Mouse (Mus musculus) urinary bladder, adult 18-20 months (tissue): ENCODE data around the gene Bysl.

Experiments
- DNase-seq, 2 experiments: peaks; one replicate each; pipeline ENCODE4 v3.0.0; 2022; ENCODE audit warnings: low spot score in 2 of 2, mixed read lengths in 2 of 2

Gene Bysl

DNA sequence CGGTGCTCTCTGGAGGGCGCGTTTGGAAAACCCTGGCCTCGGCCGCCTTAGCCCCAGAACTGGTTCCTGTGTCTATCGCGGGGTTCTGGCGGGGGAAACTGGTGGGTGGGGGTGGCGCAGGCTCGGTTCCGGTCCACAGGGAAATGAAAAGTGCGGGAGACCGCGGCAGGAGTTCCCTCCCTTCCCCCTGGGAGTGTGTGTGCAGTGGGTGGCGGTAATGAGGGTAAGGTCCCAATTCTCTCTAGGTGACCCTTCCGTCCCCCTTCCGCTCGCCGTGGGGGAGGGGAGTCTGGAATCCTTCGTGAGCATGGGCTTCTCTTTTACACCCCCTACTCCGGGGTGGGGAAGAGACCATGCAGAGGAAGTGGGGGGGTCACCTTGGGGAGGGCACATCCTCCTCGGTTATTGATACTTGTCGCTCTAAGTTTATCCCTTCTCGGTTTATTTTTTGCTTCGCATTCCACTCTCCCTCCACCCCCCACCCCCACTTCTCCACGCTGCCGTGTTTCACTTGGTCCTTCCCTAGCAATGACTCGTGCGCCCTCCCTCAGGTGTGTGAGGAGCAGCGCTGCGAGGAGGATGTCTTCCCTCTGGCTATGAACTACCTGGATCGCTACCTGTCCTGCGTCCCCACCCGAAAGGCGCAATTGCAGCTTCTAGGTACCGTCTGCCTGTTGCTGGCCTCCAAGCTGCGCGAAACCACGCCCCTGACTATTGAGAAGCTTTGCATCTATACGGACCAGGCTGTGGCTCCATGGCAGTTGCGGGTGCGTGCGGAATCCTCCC lies 16.9 kb downstream of the Bysl start:
- DNase-seq: peak in 1 of 2 experiments; percentile 53

- no peak for DNase-seq
Observed at GRCm38 (mm10) chr17:47593854-47594182, 17.5 kb downstream of the Bysl start.

DNA sequence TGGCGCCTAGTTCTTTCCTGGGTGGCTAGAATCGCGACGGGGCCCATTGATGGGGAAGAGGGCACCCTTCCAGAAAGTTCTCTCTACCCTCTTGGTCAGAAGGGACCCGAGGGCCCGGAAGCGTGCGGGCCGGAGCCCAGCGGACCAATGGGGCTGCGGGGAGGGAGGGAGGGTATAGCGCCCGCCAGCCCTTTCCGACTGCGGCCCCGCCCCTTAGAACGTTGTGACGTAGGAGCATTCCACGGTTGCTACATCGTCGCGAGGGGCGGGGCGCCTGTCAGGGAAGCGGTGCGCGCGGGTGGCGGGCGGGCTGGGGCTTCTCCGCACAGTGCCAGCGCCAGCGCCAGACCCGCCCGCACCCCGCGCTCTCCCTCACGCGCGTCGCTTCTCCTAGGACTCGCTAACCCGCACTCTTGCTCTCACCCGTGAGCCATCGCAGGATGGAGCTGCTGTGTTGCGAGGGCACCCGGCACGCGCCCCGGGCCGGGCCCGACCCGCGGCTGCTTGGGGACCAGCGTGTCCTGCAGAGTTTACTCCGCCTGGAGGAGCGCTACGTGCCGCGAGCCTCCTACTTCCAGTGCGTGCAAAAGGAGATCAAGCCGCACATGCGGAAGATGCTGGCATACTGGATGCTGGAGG lies 18.0 kb downstream of the Bysl start:
- DNase-seq: peak; percentile 84 to 89

DNA sequence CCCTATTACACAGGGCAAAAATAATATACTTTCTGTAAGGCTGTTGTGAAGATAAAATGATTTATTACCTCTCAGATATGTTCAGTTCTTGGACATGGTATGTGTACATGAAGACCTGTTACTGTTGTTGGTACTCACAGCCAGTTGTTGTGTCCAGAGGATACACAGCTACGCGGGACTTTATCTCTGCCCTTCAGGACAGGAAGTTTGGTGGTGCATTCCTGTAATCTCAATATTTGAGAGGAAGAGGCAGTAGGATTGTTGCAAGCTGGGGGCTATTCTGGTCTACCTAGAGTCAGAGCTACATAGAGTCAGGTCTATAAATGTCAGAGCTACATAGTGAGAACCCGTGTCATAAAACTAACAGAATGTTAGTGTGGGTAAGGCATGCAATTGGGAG lies 20.2 kb downstream of the Bysl start:
- no peak for DNase-seq

DNA sequence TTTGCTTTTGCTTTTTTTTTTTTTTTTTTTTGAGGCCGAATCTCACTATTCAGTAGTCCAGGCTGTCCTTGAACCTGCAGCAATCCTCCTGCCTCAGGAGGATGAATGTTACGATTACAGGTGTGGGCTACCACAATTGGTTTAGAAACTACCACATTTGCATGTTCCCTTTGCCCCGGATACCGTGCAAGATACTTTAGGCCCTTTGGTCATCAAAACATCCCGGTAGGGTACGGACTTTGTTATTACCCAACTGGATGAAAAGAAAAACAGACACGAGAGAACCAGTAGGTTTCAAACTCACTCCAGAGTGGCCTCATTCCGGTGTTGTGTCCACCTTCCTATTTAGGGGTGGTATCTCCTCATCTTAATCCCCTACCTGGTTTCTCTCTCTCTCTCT lies 22.8 kb downstream of the Bysl start:
- no peak for DNase-seq

- DNase-seq: no peak
Observed at GRCm38 (mm10) chr17:47580962-47581361, 30.3 kb downstream of the Bysl start.

- no peak for DNase-seq
Observed at GRCm38 (mm10) chr17:47578655-47579054, 32.6 kb downstream of the Bysl start.

GRCm38 (mm10) chr17:47574830-47575229 lies 36.5 kb downstream of the Bysl start:
- DNase-seq: no peak

DNA sequence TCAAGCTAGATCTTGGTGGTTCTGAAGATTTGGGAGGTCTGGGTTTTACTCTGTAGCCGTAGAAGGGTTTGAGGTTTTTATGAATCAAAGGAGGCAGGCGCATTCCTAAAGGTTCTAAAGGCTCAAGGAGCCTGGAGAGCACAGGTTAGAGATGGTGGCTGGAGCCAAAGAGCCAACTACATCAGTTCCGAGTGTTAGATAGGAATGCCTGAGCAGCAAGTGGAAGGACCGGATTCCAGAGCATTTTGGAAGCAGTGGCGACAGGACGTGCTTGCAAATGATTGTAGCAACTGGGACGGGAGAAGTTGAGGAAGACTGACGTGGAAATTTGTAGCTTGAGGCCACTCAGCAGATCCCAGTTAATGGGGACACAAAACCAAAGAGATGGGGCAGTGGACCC lies 37.3 kb downstream of the Bysl start:
- DNase-seq: no peak

DNA sequence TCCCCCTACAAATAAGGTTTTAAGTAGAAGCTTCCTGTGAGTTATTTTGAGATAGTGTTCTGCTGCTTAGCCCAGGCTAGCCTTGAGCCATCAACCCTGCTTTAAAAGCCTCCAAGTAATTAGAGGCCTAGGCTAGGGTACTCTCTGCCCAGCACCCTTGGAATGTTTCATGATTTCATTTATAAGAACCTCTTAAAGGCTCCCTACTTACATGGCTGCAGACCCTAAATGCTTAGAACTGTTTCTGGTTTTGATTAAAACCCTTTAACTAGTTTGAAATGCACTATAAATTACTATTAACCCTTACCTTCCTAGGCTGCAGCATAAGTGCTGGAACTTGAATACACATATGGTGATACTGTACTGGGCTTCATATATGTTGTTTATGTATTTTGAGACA lies 38.9 kb downstream of the Bysl start:
- no peak for DNase-seq

DNA sequence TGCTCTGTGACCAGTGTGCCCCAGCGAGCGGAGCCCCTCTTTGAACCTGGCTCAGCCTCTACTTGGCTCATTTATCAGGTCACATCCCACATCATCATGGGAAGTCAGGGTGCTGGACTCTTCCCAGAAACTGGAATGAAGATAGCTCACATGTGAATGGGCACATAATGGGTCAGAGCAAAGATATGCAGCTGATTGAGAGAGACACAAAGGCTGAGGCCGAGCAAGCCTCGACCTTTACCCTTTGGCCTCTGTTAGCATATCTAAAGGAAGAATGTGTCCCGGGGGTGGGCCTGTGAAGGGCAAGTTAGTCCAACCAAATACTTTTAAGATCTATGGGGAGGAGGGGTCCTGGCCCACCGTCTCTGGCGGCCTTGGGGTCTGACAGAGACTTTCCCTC lies 39.7 kb downstream of the Bysl start:
- no peak for DNase-seq

GRCm38 (mm10) chr17:47568951-47569527 lies 42.3 kb downstream of the Bysl start:
- no peak for DNase-seq

DNA sequence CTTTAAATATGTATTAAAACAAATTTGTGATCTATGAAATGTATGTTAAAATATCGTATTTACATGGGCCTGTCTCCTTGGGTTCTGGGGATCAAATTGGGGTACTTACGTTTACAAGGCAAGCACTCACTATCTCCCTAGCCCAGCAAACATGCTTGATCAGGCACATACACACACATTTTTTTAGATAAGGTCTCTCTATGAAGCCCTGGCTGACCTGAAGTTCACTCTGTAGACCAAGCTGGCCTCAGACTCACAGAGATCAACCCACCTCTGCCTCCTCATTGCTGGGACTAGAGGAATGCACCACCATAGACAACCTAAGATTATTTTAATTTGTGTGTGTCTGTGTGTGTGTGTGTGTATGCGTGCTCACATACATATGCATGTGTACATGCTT lies 42.9 kb downstream of the Bysl start:
- no peak for DNase-seq

DNA sequence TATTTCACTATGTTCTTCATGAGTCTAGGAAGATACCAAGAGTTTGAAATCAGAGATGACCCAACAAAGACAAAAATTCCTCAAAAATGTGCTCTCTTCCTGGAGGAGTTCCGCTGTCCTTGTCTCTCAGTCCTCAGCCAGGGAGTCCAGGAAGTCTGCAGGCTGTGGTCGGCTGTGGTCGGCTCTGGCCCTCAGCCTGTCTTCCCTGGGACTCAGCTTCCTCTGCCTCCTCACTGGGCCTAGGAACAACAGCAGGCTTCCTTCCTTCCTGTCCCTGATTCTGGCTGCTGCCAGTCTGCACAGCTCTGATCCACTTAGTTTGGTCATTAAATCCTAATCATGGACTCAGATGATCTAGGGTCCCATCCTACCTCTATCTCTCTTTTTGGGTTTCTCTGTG lies 44.0 kb downstream of the Bysl start:
- DNase-seq: no peak

- no peak for DNase-seq
Observed at GRCm38 (mm10) chr17:47566133-47566532, 45.2 kb downstream of the Bysl start.

GRCm38 (mm10) chr17:47564612-47565011 lies 46.7 kb downstream of the Bysl start:
- no peak for DNase-seq

DNA sequence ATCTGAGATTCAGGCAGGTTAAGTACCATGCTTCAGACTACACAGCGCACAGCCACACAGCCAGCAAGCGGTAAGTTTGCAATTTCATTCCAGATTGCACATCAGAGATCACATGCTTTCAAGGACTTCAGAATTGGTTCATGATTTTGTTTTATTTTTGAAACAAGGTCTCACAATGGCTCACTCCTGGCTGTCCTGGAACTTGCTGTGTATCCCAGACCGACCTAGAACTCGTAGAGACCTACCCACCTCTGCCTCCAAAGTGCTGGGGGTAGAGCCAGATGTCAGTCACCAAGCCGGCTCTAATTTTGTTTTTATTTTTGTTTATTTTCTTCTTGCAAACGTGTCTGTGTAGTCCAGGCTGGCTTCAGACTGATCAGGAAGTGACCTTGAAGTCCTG lies 48.4 kb downstream of the Bysl start:
- no peak for DNase-seq

DNA sequence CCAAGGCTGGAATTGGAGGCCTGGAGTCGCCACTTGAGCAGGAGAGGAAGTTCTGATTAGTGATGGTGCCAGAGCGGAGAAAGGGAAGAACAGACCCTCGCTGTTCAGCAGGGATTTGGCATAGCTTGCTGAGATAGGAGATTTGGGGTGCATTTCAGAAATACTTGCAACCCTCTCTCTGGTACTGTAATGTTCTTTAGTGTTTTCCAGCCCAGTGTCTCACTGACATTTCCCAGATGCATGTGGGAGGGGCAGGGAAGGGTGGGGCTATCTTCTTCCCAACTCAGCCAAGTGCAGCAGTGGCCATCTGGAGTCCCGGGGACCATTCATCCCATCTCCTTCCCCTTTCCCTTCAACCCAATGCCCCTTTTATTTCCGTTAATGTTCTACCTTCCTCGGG lies 51.6 kb downstream of the Bysl start:
- DNase-seq: peak in 1 of 2 experiments; percentile 34

GRCm38 (mm10) chr17:47557179-47557578 lies 54.1 kb downstream of the Bysl start:
- DNase-seq: no peak

DNA sequence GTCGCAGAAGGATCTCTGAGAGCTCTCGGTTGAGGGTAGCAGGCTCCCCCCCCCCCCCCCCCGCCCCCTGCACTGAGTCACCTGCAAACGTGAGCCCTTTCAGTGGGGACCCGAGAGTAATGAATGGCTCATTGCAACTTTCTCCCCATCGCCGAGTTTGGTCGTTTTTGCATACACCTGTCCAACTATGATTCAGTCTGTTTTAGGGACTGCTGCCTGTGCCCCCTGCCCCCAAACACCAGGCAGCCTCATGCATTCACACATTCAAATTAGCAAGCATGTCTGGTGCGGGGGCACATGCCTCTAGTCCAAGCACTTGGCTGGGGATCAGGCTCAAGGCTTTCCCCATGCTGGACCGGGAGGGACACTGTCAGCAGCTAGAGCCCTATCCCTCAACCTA lies 56.7 kb downstream of the Bysl start:
- no peak for DNase-seq

GRCm38 (mm10) chr17:47552994-47553393 lies 58.3 kb downstream of the Bysl start:
- no peak for DNase-seq

DNA sequence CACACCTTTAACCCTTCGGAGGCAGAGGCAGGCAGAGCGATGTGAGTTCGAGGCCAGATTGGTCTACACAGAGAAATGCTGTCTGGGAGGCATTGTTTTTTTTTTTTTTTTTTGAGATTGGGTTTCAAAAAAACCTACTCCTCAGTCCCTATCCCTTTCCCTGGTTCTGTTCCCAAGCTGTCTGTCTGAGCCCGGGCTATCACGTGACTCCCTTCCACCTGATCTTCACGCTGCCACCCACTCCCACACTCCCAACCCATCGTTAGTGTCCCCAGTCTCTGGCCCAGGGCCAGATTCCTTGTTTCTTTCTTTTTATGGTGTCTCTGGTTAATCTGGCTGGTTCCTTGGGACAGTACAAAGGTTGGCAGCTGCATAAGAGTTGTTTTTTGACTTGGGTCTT lies 60.2 kb downstream of the Bysl start:
- DNase-seq: no peak
